Mouse (Mus musculus): ENCODE data around the gene Hs3st1. TPM values are rescaled to one million over a fixed set of nuclear protein-coding genes. Genes with fewer than 3 reads are reported as not detected.
"Not testable (repeated sequence)": the region's sequence is repeated elsewhere in the genome, so short reads cannot be mapped to it uniquely, and the experiment has no call there.

Gene Hs3st1
- 8.8 and 10.2 TPM in 2 replicates for polyA plus RNA-seq (2015; fragmentation: Nextera tagmentation; extraction: Ambion mirVana)

GRCm38 (mm10) chr5:39755375-39755774, at the start of gene Hs3st1:
TSS of gene Hs3st1 (minus strand) at chr5:39755475.
- not testable (repeated sequence) for H3K36me3 ChIP-seq (ENCODE audit: control insufficient read depth, insufficient read depth, low read length); H3K27me3 ChIP-seq (ENCODE audit: control insufficient read depth, insufficient read depth, low read length); ATAC-seq (ENCODE audit: low FRiP score, low TSS enrichment); H3K4me2 ChIP-seq (replicated peaks; ENCODE audit: low read depth); H3K9me3 ChIP-seq (ENCODE audit: control insufficient read depth, low read length); H3K4me3 ChIP-seq (ENCODE audit: low read depth, low read length); H3K4me1 ChIP-seq (replicated peaks; ENCODE audit: control insufficient read depth, insufficient read depth); H3K9ac ChIP-seq (ENCODE audit: low read length); H3K27ac ChIP-seq (replicated peaks); DNase-seq (ENCODE audit: low spot score)
- WGBS = 88% methylated on average over 15 of the region's 15 CpGs

- Histone ChIP-seq H3K9ac (ENCODE audit: low read length) (no peak overlapping the region), H3K27ac (replicated peaks) (no peak overlapping the region), H3K4me1 (replicated peaks; ENCODE audit: control insufficient read depth, insufficient read depth) (no peaks in the 10 kb centered on the region), H3K4me2 (replicated peaks; ENCODE audit: low read depth) (no peak overlapping the region), H3K36me3 (ENCODE audit: control insufficient read depth, insufficient read depth, low read length) (no peaks in the 10 kb centered on the region), H3K9me3 (ENCODE audit: control insufficient read depth, low read length) (no peaks in the 10 kb centered on the region), H3K27me3 (ENCODE audit: control insufficient read depth, insufficient read depth, low read length) (no peaks in the 10 kb centered on the region), H3K4me3 (ENCODE audit: low read depth, low read length) (no peak overlapping the region)
- TF ChIP-seq EP300 (optimal IDR thresholded peaks at IDR 0.05) (no peak), CTCF (IDR thresholded peaks at IDR 0.05; ENCODE audit: low read depth) (no peak)
- ATAC-seq (ENCODE audit: low FRiP score, low TSS enrichment) (no peak), DNase-seq (ENCODE audit: low spot score) (no peak)
- WGBS = 84% methylated on average over 5 of the region's 5 CpGs
Measured at GRCm38 (mm10) chr5:39804663-39805062, 49.4 kb upstream of the Hs3st1 start.

GRCm38 (mm10) chr5:39803941-39804340, 48.7 kb upstream of the Hs3st1 start:
- Histone ChIP-seq H3K27ac (replicated peaks) (no peak overlapping the region), H3K9ac (ENCODE audit: low read length) (no peak overlapping the region), H3K27me3 (ENCODE audit: control insufficient read depth, insufficient read depth, low read length) (no peaks in the 10 kb centered on the region), H3K4me2 (replicated peaks; ENCODE audit: low read depth) (no peak overlapping the region), H3K4me3 (ENCODE audit: low read depth, low read length) (no peak overlapping the region), H3K9me3 (ENCODE audit: control insufficient read depth, low read length) (no peaks in the 10 kb centered on the region), H3K36me3 (ENCODE audit: control insufficient read depth, insufficient read depth, low read length) (no peaks in the 10 kb centered on the region), H3K4me1 (replicated peaks; ENCODE audit: control insufficient read depth, insufficient read depth) (no peaks in the 10 kb centered on the region)
- TF ChIP-seq CTCF (IDR thresholded peaks at IDR 0.05; ENCODE audit: low read depth) (no peak), EP300 (optimal IDR thresholded peaks at IDR 0.05) (no peak)
- 57% methylated on average over 3 of the region's 3 CpGs for WGBS
- ATAC-seq (ENCODE audit: low FRiP score, low TSS enrichment) (no peak), DNase-seq (ENCODE audit: low spot score) (no peak)

- no peak overlapping the region for H3K4me2 ChIP-seq (replicated peaks; ENCODE audit: low read depth)
- DNase-seq (ENCODE audit: low spot score) (no peak), ATAC-seq (ENCODE audit: low FRiP score, low TSS enrichment) (no peak)
- H3K9me3 ChIP-seq (ENCODE audit: control insufficient read depth, low read length) = no peaks in the 10 kb centered on the region
- H3K4me1 ChIP-seq (replicated peaks; ENCODE audit: control insufficient read depth, insufficient read depth) = no peaks in the 10 kb centered on the region
- H3K4me3 ChIP-seq (ENCODE audit: low read depth, low read length) = no peak overlapping the region
- H3K36me3 ChIP-seq (ENCODE audit: control insufficient read depth, insufficient read depth, low read length) = no peaks in the 10 kb centered on the region
- no peak overlapping the region for H3K9ac ChIP-seq (ENCODE audit: low read length)
- H3K27ac ChIP-seq (replicated peaks) = no peak overlapping the region
- whole genome bisulfite sequencing = 68% methylated on average over 3 of the region's 3 CpGs
- TF ChIP-seq CTCF (IDR thresholded peaks at IDR 0.05; ENCODE audit: low read depth) (no peak), EP300 (optimal IDR thresholded peaks at IDR 0.05) (no peak)
- H3K27me3 ChIP-seq (ENCODE audit: control insufficient read depth, insufficient read depth, low read length) = no peaks in the 10 kb centered on the region
Measured at GRCm38 (mm10) chr5:39803457-39803856, 48.2 kb upstream of the Hs3st1 start.

DNA sequence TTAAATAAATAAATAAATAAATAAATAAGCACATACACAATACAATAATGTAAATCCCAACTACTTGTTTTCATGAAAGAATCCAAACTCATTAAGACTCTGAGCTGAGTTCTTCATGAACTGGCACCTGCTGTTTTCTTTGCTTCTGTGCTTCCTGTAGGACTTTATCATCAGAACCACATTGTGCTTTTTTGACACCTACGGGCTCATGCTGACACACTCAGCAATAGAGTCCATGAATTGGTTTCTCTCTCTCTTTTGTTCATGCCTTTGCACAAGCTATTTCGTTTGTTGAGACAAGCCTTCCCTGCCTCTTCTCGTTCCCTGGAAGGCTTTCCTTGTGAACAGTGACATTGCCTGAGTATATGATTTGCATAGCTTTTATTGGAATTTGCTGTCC, 46.8 kb upstream of the Hs3st1 start:
- H3K4me3 ChIP-seq (ENCODE audit: low read depth, low read length) = no peak overlapping the region
- no peaks in the 10 kb centered on the region for H3K4me1 ChIP-seq (replicated peaks; ENCODE audit: control insufficient read depth, insufficient read depth)
- WGBS = 65% methylated on average over 3 of the region's 3 CpGs
- H3K27ac ChIP-seq (replicated peaks) = no peak overlapping the region
- no peak overlapping the region for H3K9ac ChIP-seq (ENCODE audit: low read length)
- H3K9me3 ChIP-seq (ENCODE audit: control insufficient read depth, low read length) = no peaks in the 10 kb centered on the region
- no peaks in the 10 kb centered on the region for H3K36me3 ChIP-seq (ENCODE audit: control insufficient read depth, insufficient read depth, low read length)
- ATAC-seq (ENCODE audit: low FRiP score, low TSS enrichment) (no peak), DNase-seq (ENCODE audit: low spot score) (no peak)
- no peak for TF ChIP-seq EP300 (optimal IDR thresholded peaks at IDR 0.05)
- TF ChIP-seq CTCF (IDR thresholded peaks at IDR 0.05; ENCODE audit: low read depth) = no peak
- no peaks in the 10 kb centered on the region for H3K27me3 ChIP-seq (ENCODE audit: control insufficient read depth, insufficient read depth, low read length)
- no peak overlapping the region for H3K4me2 ChIP-seq (replicated peaks; ENCODE audit: low read depth)

- WGBS = 51% methylated on average over 7 of the region's 7 CpGs
- Histone ChIP-seq H3K4me3 (ENCODE audit: low read depth, low read length) (no peak overlapping the region), H3K9me3 (ENCODE audit: control insufficient read depth, low read length) (no peaks in the 10 kb centered on the region), H3K4me1 (replicated peaks; ENCODE audit: control insufficient read depth, insufficient read depth) (no peaks in the 10 kb centered on the region), H3K27ac (replicated peaks) (no peak overlapping the region), H3K27me3 (ENCODE audit: control insufficient read depth, insufficient read depth, low read length) (no peaks in the 10 kb centered on the region), H3K4me2 (replicated peaks; ENCODE audit: low read depth) (no peak overlapping the region), H3K36me3 (ENCODE audit: control insufficient read depth, insufficient read depth, low read length) (no peaks in the 10 kb centered on the region), H3K9ac (ENCODE audit: low read length) (no peak overlapping the region)
- no peak for TF ChIP-seq CTCF (IDR thresholded peaks at IDR 0.05; ENCODE audit: low read depth)
- TF ChIP-seq EP300 (optimal IDR thresholded peaks at IDR 0.05) = no peak
- DNase-seq (ENCODE audit: low spot score) = no peak
- ATAC-seq (ENCODE audit: low FRiP score, low TSS enrichment) = no peak
Measured at GRCm38 (mm10) chr5:39777094-39777710, 21.9 kb upstream of the Hs3st1 start.

Data from stomach, postnatal 0 days (tissue).